Mouse (Mus musculus) limb, embryonic 15.5 days (tissue): ENCODE measurements around the gene Bfsp1. TPM values are rescaled to one million over a fixed set of nuclear protein-coding genes. Genes with fewer than 3 reads are reported as not detected.

Experiments
- ATAC-seq: fragments of 200-750 bp; cut with Nextera tagmentation; 2 replicates; pipeline ENCODE4 v1.8.0; 2017; ENCODE audit warnings: low read depth, moderate TSS enrichment; ENCODE audit not compliant: insufficient number of reproducible peaks, low FRiP score, low TSS enrichment
- H3K27ac ChIP-seq: fragments of 300-500 bp; sonication (generic); 2 replicates; pipeline ENCODE4 v1.5.1; 2015; ENCODE audit warnings: moderate library complexity, mild to moderate bottlenecking, inconsistent platforms
- H3K27me3 ChIP-seq: fragments of 300-500 bp; sonication (generic); 2 replicates; pipeline ENCODE4 v1.6.1; 2015; ENCODE audit warnings: inconsistent platforms
- H3K36me3 ChIP-seq: fragments of 300-500 bp; sonication (generic); 2 replicates; pipeline ENCODE4 v1.6.1; 2015; ENCODE audit warnings: inconsistent platforms
- H3K4me1 ChIP-seq: fragments of 300-500 bp; sonication (generic); 2 replicates; pipeline ENCODE4 v1.6.1; 2015; ENCODE audit warnings: inconsistent platforms
- H3K4me2 ChIP-seq: fragments of 300-500 bp; sonication (generic); 2 replicates; pipeline ENCODE4 v1.6.1; 2015; ENCODE audit warnings: mild to moderate bottlenecking, inconsistent platforms
- H3K4me3 ChIP-seq: fragments of 300-500 bp; sonication (generic); 2 replicates; pipeline ENCODE4 v1.5.1; 2015; ENCODE audit warnings: mild to moderate bottlenecking, inconsistent platforms
- H3K9ac ChIP-seq: fragments of 300-500 bp; sonication (generic); 2 replicates; pipeline ENCODE4 v1.6.1; 2015; ENCODE audit warnings: inconsistent platforms
- H3K9me3 ChIP-seq: fragments of 300-500 bp; sonication (generic); 2 replicates; pipeline ENCODE4 v1.6.1; 2016; ENCODE audit warnings: inconsistent platforms
- WGBS: fragments of 180-500 bp; shearing (Covaris S2); methylation state at CpG from one replicate; pipeline ENCODE4 v1.1.7; 2015; 5-methylcytosine and 5-hydroxymethylcytosine counted together
- polyA plus RNA-seq: library from polyadenylated mRNA; unstranded; fragments of >200 nt; fragmentation: Nextera tagmentation; extraction: Ambion mirVana; gene quantifications from 2 replicates; pipeline ENCODE4 v1.2.1, GENCODE M21; 2015

The Bfsp1 gene
- 2.8 and 2.9 TPM in 2 replicates for polyA plus RNA-seq

- 2% methylated on average over 86 of the region's 86 CpGs for WGBS
- Histone ChIP-seq H3K36me3 (no peaks in the 10 kb centered on the region), H3K4me3 (peak within 1 kb of the TSS; percentile 50), H3K27me3 (no peaks in the 10 kb centered on the region), H3K4me1 (peaks cover 16% of the 10 kb centered on the region), H3K9me3 (no peaks in the 10 kb centered on the region), H3K9ac (peak within 1 kb of the TSS; percentile 75), H3K4me2 (peak within 1 kb of the TSS; percentile 79), H3K27ac (peak within 1 kb of the TSS; percentile 67)
- ATAC-seq = peak; percentile 68
Measured at GRCm38 (mm10) chr2:143862484-143863231, at the start of gene Bfsp1. Gene Bfsp1 (minus strand): TSS chr2:143863173.

GRCm38 (mm10) chr2:143912199-143912598 is 49.2 kb upstream of the Bfsp1 start:
- 86% methylated on average over 2 of the region's 2 CpGs for WGBS
- H3K36me3 ChIP-seq = no peaks in the 10 kb centered on the region
- H3K4me3 ChIP-seq = no peak overlapping the region
- no peak overlapping the region for H3K27ac ChIP-seq
- no peak overlapping the region for H3K4me2 ChIP-seq
- no peak overlapping the region for H3K9ac ChIP-seq
- H3K4me1 ChIP-seq = peaks cover 8% of the 10 kb centered on the region
- H3K9me3 ChIP-seq = no peaks in the 10 kb centered on the region
- H3K27me3 ChIP-seq = no peaks in the 10 kb centered on the region
- no peak for ATAC-seq

- WGBS = 64% methylated on average over 2 of the region's 2 CpGs
- H3K4me2 ChIP-seq = no peak overlapping the region
- H3K9me3 ChIP-seq = no peaks in the 10 kb centered on the region
- H3K27ac ChIP-seq = no peak overlapping the region
- ATAC-seq = no peak
- no peak overlapping the region for H3K4me3 ChIP-seq
- no peak overlapping the region for H3K9ac ChIP-seq
- H3K36me3 ChIP-seq = no peaks in the 10 kb centered on the region
- H3K27me3 ChIP-seq = no peaks in the 10 kb centered on the region
- H3K4me1 ChIP-seq = no peaks in the 10 kb centered on the region; the same call in 1 of the 2 replicates
Measured at GRCm38 (mm10) chr2:143909230-143909629, 46.3 kb upstream of the Bfsp1 start.

GRCm38 (mm10) chr2:143904896-143905295 is 41.9 kb upstream of the Bfsp1 start:
- H3K27ac ChIP-seq = no peak overlapping the region
- no peaks in the 10 kb centered on the region for H3K27me3 ChIP-seq
- no peaks in the 10 kb centered on the region for H3K36me3 ChIP-seq
- H3K4me1 ChIP-seq = 0 out of 2 replicates have a peak, but pooled peaks cover 5% of the 10 kb centered on the region
- 76% methylated on average over 5 of the region's 5 CpGs for WGBS
- no peaks in the 10 kb centered on the region for H3K9me3 ChIP-seq
- no peak for ATAC-seq
- no peak overlapping the region for H3K4me3 ChIP-seq
- no peak overlapping the region for H3K9ac ChIP-seq
- H3K4me2 ChIP-seq = no peak overlapping the region

- no peak for ATAC-seq
- no peaks in the 10 kb centered on the region for H3K9me3 ChIP-seq
- H3K4me1 ChIP-seq = 0 out of 2 replicates have a peak, but pooled peaks cover 5% of the 10 kb centered on the region
- H3K36me3 ChIP-seq = no peaks in the 10 kb centered on the region
- H3K27me3 ChIP-seq = no peaks in the 10 kb centered on the region
- no peak overlapping the region for H3K4me2 ChIP-seq
- H3K4me3 ChIP-seq = no peak overlapping the region
- peak overlapping the region; percentile 74 for H3K27ac ChIP-seq
- H3K9ac ChIP-seq = no peak overlapping the region
- 52% methylated on average over 9 of the region's 9 CpGs for WGBS
Measured at GRCm38 (mm10) chr2:143903376-143904045, 40.5 kb upstream of the Bfsp1 start.

- no peak for ATAC-seq
- WGBS = 66% methylated on average over 5 of the region's 5 CpGs
- Histone ChIP-seq H3K27ac (no peak overlapping the region), H3K27me3 (no peaks in the 10 kb centered on the region), H3K4me3 (no peak overlapping the region), H3K4me2 (no peak overlapping the region), H3K9me3 (no peaks in the 10 kb centered on the region), H3K9ac (no peak overlapping the region), H3K4me1 (0 out of 2 replicates have a peak, but pooled peaks cover 5% of the 10 kb centered on the region), H3K36me3 (no peaks in the 10 kb centered on the region)
Measured at GRCm38 (mm10) chr2:143900821-143901351, 37.9 kb upstream of the Bfsp1 start.

- 83% methylated on average over 9 of the region's 9 CpGs for WGBS
- no peak for ATAC-seq
- H3K9ac ChIP-seq = no peak overlapping the region
- H3K4me3 ChIP-seq = no peak overlapping the region
- H3K27me3 ChIP-seq = no peaks in the 10 kb centered on the region
- H3K27ac ChIP-seq = no peak overlapping the region
- H3K36me3 ChIP-seq = no peaks in the 10 kb centered on the region
- no peaks in the 10 kb centered on the region for H3K9me3 ChIP-seq
- 0 out of 2 replicates have a peak, but pooled peaks cover 5% of the 10 kb centered on the region for H3K4me1 ChIP-seq
- H3K4me2 ChIP-seq = no peak overlapping the region
Measured at GRCm38 (mm10) chr2:143899470-143900220, 36.7 kb upstream of the Bfsp1 start.

GRCm38 (mm10) chr2:143891302-143892048 is 28.5 kb upstream of the Bfsp1 start:
- Histone ChIP-seq H3K36me3 (no peaks in the 10 kb centered on the region), H3K9me3 (no peaks in the 10 kb centered on the region), H3K4me2 (no peak overlapping the region), H3K4me3 (no peak overlapping the region), H3K27ac (no peak overlapping the region), H3K27me3 (no peaks in the 10 kb centered on the region), H3K4me1 (no peaks in the 10 kb centered on the region), H3K9ac (no peak overlapping the region)
- WGBS = 79% methylated on average over 10 of the region's 10 CpGs
- ATAC-seq = no peak

- H3K36me3 ChIP-seq = no peaks in the 10 kb centered on the region
- no peaks in the 10 kb centered on the region for H3K9me3 ChIP-seq
- H3K9ac ChIP-seq = no peak overlapping the region
- H3K27ac ChIP-seq = peak overlapping the region; percentile 44
- H3K4me2 ChIP-seq = no peak overlapping the region
- ATAC-seq = no peak
- 41% methylated on average over 12 of the region's 12 CpGs for WGBS
- no peaks in the 10 kb centered on the region for H3K27me3 ChIP-seq
- H3K4me3 ChIP-seq = no peak overlapping the region
- no peaks in the 10 kb centered on the region for H3K4me1 ChIP-seq
Measured at GRCm38 (mm10) chr2:143889860-143890433, 27.0 kb upstream of the Bfsp1 start.

GRCm38 (mm10) chr2:143889131-143889859 is 26.3 kb upstream of the Bfsp1 start:
- no peak overlapping the region for H3K4me2 ChIP-seq
- no peaks in the 10 kb centered on the region for H3K36me3 ChIP-seq
- ATAC-seq = no peak
- H3K9me3 ChIP-seq = no peaks in the 10 kb centered on the region
- H3K4me1 ChIP-seq = no peaks in the 10 kb centered on the region
- no peak overlapping the region for H3K4me3 ChIP-seq
- H3K9ac ChIP-seq = no peak overlapping the region
- H3K27ac ChIP-seq = peak overlapping the region; percentile 44
- H3K27me3 ChIP-seq = no peaks in the 10 kb centered on the region
- WGBS = 78% methylated on average over 15 of the region's 15 CpGs
